In genomic region chrX:103500137-103500536, GRCm38 (mm10) we compare ENCODE assay signal across 23 mouse cellular contexts.
DNase-seq lines count a peak whose midpoint lies in the region; TF ChIP-seq lines count a peak whose summit lies in the region.
"Had no signal": no experiment of that assay in that cellular context is flagged by ENCODE, and none has a peak within 500 bp of the region (broad histone marks: within the 10 kb centered on the region; RNA-seq: fewer than 3 reads in every experiment).

No protein-coding gene starts in this region.

- TF ChIP-seq POLR2A in liver, adult 2 months (IDR thresholded peaks at IDR 0.05; ENCODE audit: extremely low read depth, insufficient read depth, low read length), result no peak

- H3K79me2 ChIP-seq in liver, adult 2 months (ENCODE audit: control insufficient read depth, insufficient read depth, low read length), result peaks cover 6% of the 10 kb centered on the region; the same call in 1 of the 2 replicates

- H3K4me3 ChIP-seq in liver, adult 2 months (ENCODE audit: insufficient read depth, low read depth, low read length), result no peak overlapping the region
- H3K4me3 ChIP-seq: embryonic facial prominence, embryonic 10.5 days; embryonic facial prominence, embryonic 13.5 days; erythroblast, embryonic 14.5 days; forebrain, embryonic 12.5 days; forebrain, embryonic 15.5 days; heart, adult 2 months; heart, embryonic 10.5 days; heart, embryonic 13.5 days had no signal

- peak; percentile 26 for DNase-seq in kidney, adult 11 months
- no peak for DNase-seq in kidney, postnatal 10 days
- peak; percentile 61 for DNase-seq in kidney, adult 9 months
- DNase-seq in kidney, postnatal 4 days, result no peak
- no peak for DNase-seq in liver, adult 2 months (ENCODE audit: extremely low read depth, low read depth, low spot score)
- DNase-seq in liver, result no peak
- DNase-seq: adrenal gland, adult 8-10 months; adrenal gland, postnatal 25 days; cerebellum, adult 11-12 months; cerebellum, adult 8-10 months; cerebellum, postnatal 10 days; cerebellum, postnatal 36 days; embryo, embryonic 11 days; gastrocnemius, postnatal 25 days had no signal

- no peaks in the 10 kb centered on the region for H3K27me3 ChIP-seq in liver, adult 2 months (ENCODE audit: control insufficient read depth, insufficient read depth, low read length)
- H3K27me3 ChIP-seq: embryonic facial prominence, embryonic 13.5 days; forebrain, embryonic 12.5 days; forebrain, embryonic 15.5 days; heart, embryonic 13.5 days had no signal

- no peak overlapping the region for H3K9ac ChIP-seq in liver, adult 2 months (ENCODE audit: low read depth, low read length)
- H3K9ac ChIP-seq: embryonic facial prominence, embryonic 13.5 days; forebrain, embryonic 12.5 days; forebrain, embryonic 15.5 days; heart, embryonic 13.5 days; hindbrain, embryonic 14.5 days had no signal

- TF ChIP-seq CTCF in liver, adult 2 months (IDR thresholded peaks at IDR 0.05; ENCODE audit: low read depth, low read length), result no peak

- WGBS in liver, adult 2 months, result 47% methylated on average over 2 of the region's 2 CpGs

- peak overlapping the region; percentile 78 for H3K27ac ChIP-seq in liver, adult 2 months (replicated peaks; ENCODE audit: insufficient read depth, low read depth, low read length)
- H3K27ac ChIP-seq: embryonic facial prominence, embryonic 10.5 days; embryonic facial prominence, embryonic 13.5 days; forebrain, embryonic 12.5 days; forebrain, embryonic 15.5 days; heart, adult 2 months; heart, embryonic 10.5 days; heart, embryonic 13.5 days; hindbrain, embryonic 14.5 days had no signal

- H3K4me1 ChIP-seq in liver, adult 2 months (ENCODE audit: control insufficient read depth, insufficient read depth, low read length), result peaks cover 9% of the 10 kb centered on the region; the same call in 1 of the 2 replicates
- H3K4me1 ChIP-seq: embryonic facial prominence, embryonic 10.5 days; embryonic facial prominence, embryonic 13.5 days; heart, embryonic 10.5 days had no signal

- H3K36me3 ChIP-seq in liver, adult 2 months (ENCODE audit: control insufficient read depth, insufficient read depth, low read length), result peaks cover 7% of the 10 kb centered on the region

Comparison
In these comparisons a context has a peak if more than half of its experiments do, and no peak if none do; other contexts are left out.
1. DNase-seq: peak in kidney, adult 11 months (single experiment) and kidney, adult 9 months (single experiment); none in kidney, postnatal 10 days (single experiment), kidney, postnatal 4 days (0 of 2), liver, adult 2 months (single experiment) and liver (single experiment).